Comparison of ENCODE assay signal across 12 mouse cellular contexts in genomic region chr3:88503881-88504746, GRCm38 (mm10). TPM values are rescaled to one million over a fixed set of nuclear protein-coding genes. Genes with fewer than 3 reads are reported as not detected.
A peak's percentile ranks its signal among the peaks of the same experiment; 100 is the strongest.
DNase-seq lines count a peak whose midpoint lies in the region; ATAC-seq lines count a peak whose summit lies in the region.
"Had no signal": no experiment of that assay in that cellular context is flagged by ENCODE, and none has a peak within 500 bp of the region (broad histone marks: within the 10 kb centered on the region; RNA-seq: fewer than 3 reads in every experiment).

No protein-coding gene starts in this region.

- no peak for ATAC-seq in heart, embryonic 11.5 days (replicated peaks; ENCODE audit: insufficient number of reproducible peaks, low FRiP score, low TSS enrichment)
- no peak for ATAC-seq in megakaryocyte, adult 5-6 weeks (ENCODE audit: poor library complexity, severe bottlenecking)
- ATAC-seq in intestine, embryonic 16.5 days: no peak
- ATAC-seq in stomach, embryonic 16.5 days (ENCODE audit: insufficient read depth, low FRiP score): no peak

- DNase-seq in heart, adult 18-20 months: no peak
- no peak for DNase-seq in urinary bladder, postnatal 36 days (ENCODE audit: low spot score in 2 of 2)
- DNase-seq in left cerebral cortex, adult 8-10 months (ENCODE audit: low spot score in 2 of 2): no peak

- H3K36me3 ChIP-seq in heart, embryonic 11.5 days (ENCODE audit: control insufficient read depth, insufficient read depth, low read length): no peaks in the 10 kb centered on the region
- H3K36me3 ChIP-seq in megakaryocyte, embryonic 14.5 days (replicated peaks; ENCODE audit: low read length): peaks cover 41% of the 10 kb centered on the region
- H3K36me3 ChIP-seq in intestine, embryonic 16.5 days (ENCODE audit: control insufficient read depth, insufficient read depth, low read length): no peaks in the 10 kb centered on the region
- no peaks in the 10 kb centered on the region for H3K36me3 ChIP-seq in stomach, embryonic 16.5 days (ENCODE audit: control insufficient read depth, insufficient read depth, low read length)
- H3K36me3 ChIP-seq: midbrain, embryonic 12.5 days had no signal

- no peaks in the 10 kb centered on the region for H3K27me3 ChIP-seq in heart, embryonic 11.5 days (ENCODE audit: control insufficient read depth, insufficient read depth, low read length)
- no peaks in the 10 kb centered on the region for H3K27me3 ChIP-seq in megakaryocyte, embryonic 14.5 days (replicated peaks)
- no peaks in the 10 kb centered on the region for H3K27me3 ChIP-seq in intestine, embryonic 16.5 days (replicated peaks; ENCODE audit: control insufficient read depth, insufficient read depth, low read length)
- no peaks in the 10 kb centered on the region for H3K27me3 ChIP-seq in stomach, embryonic 16.5 days (ENCODE audit: control insufficient read depth, insufficient read depth, low read length)

- H3K4me2 ChIP-seq in heart, embryonic 11.5 days: no peak overlapping the region; the same call in 1 of the 2 replicates
- H3K4me2 ChIP-seq in intestine, embryonic 16.5 days (ENCODE audit: low read depth, low read length): no peak overlapping the region
- peak overlapping the region; percentile 75 for H3K4me2 ChIP-seq in stomach, embryonic 16.5 days (ENCODE audit: low read depth, low read length)

- H3K9ac ChIP-seq in heart, embryonic 11.5 days (ENCODE audit: low read depth, low read length): 0 out of 2 replicates have a peak overlapping the region, but pooled peaks have one; percentile 5
- no peak overlapping the region for H3K9ac ChIP-seq in intestine, embryonic 16.5 days (ENCODE audit: low read depth, low read length)
- peak overlapping the region; percentile 49; the same call in 1 of the 2 replicates for H3K9ac ChIP-seq in stomach, embryonic 16.5 days (ENCODE audit: low read length)

- no peak overlapping the region for H3K27ac ChIP-seq in heart, embryonic 11.5 days (ENCODE audit: low read depth, low read length)
- peak overlapping the region; percentile 82 for H3K27ac ChIP-seq in intestine, embryonic 16.5 days (ENCODE audit: low read length)
- peak overlapping the region; percentile 96 for H3K27ac ChIP-seq in stomach, embryonic 16.5 days (ENCODE audit: low read length)

- WGBS in heart, embryonic 11.5 days (ENCODE audit: insufficient replicate concordance): 50% methylated on average over 8 of the region's 8 CpGs
- WGBS in intestine, embryonic 16.5 days: 49% methylated on average over 8 of the region's 8 CpGs
- 41% methylated on average over 8 of the region's 8 CpGs for WGBS in stomach, embryonic 16.5 days

- H3K9me3 ChIP-seq in heart, embryonic 11.5 days (replicated peaks; ENCODE audit: control insufficient read depth, low read length): no peaks in the 10 kb centered on the region
- H3K9me3 ChIP-seq in megakaryocyte, embryonic 14.5 days: no peaks in the 10 kb centered on the region
- no peaks in the 10 kb centered on the region for H3K9me3 ChIP-seq in intestine, embryonic 16.5 days (ENCODE audit: control insufficient read depth, low read length)
- no peaks in the 10 kb centered on the region for H3K9me3 ChIP-seq in stomach, embryonic 16.5 days (replicated peaks; ENCODE audit: control insufficient read depth, low read length)
- H3K9me3 ChIP-seq: midbrain, embryonic 12.5 days had no signal

- no peak overlapping the region for H3K4me3 ChIP-seq in heart, embryonic 11.5 days (ENCODE audit: low read depth, low read length)
- peak overlapping the region; percentile 99 for H3K4me3 ChIP-seq in megakaryocyte, embryonic 14.5 days (replicated peaks)
- no peak overlapping the region for H3K4me3 ChIP-seq in intestine, embryonic 16.5 days (ENCODE audit: low read length)
- H3K4me3 ChIP-seq in stomach, embryonic 16.5 days (replicated peaks; ENCODE audit: low read length): no peak overlapping the region

- H3K4me1 ChIP-seq in heart, embryonic 11.5 days (ENCODE audit: control insufficient read depth, insufficient read depth, low read length): peaks cover 32% of the 10 kb centered on the region
- peaks cover 93% of the 10 kb centered on the region for H3K4me1 ChIP-seq in megakaryocyte, embryonic 14.5 days
- H3K4me1 ChIP-seq in intestine, embryonic 16.5 days (ENCODE audit: control insufficient read depth, insufficient read depth, low read length): peaks cover 26% of the 10 kb centered on the region
- H3K4me1 ChIP-seq in stomach, embryonic 16.5 days (ENCODE audit: control insufficient read depth, insufficient read depth, low read length): peaks cover 34% of the 10 kb centered on the region

RNA-seq across cellular contexts. Expression of gene Lmna, which starts 5.6 kb away (rescaled TPM):
- 78.2 and 82.0 TPM in 2 replicates for polyA plus RNA-seq in heart, embryonic 11.5 days (2014; fragmentation: Nextera tagmentation; extraction: Ambion mirVana)
- total RNA-seq in heart, adult 18-20 months (2021): 100 to 1,000 TPM; 113 to 129 TPM
- 607 and 1,158 TPM in 2 replicates for polyA plus RNA-seq in megakaryocyte, embryonic 14.5 days (2012; ENCODE audit: insufficient read depth, low replicate concordance)
- total RNA-seq in megakaryocyte, adult 5-6 weeks (2015): 1.5 and 1.9 TPM in 2 replicates
- total RNA-seq in megakaryocyte, adult 5-6 weeks (2017): 2.5 and 4.5 TPM in 2 replicates
- polyA plus RNA-seq in intestine, embryonic 16.5 days (2015; fragmentation: Nextera tagmentation; extraction: Ambion mirVana): 126 and 127 TPM in 2 replicates
- polyA plus RNA-seq in stomach, embryonic 16.5 days (2015; fragmentation: Nextera tagmentation; extraction: Ambion mirVana): 266 and 298 TPM in 2 replicates
- 10 to 100 TPM; 50.1 to 67.5 (median 60.3) TPM for total RNA-seq in left cerebral cortex, adult 8-10 months (2022)

RNA-seq across cellular contexts. Expression of gene Mex3a, which starts 28.1 kb away (rescaled TPM):
- 16.5 and 16.9 TPM in 2 replicates for polyA plus RNA-seq in heart, embryonic 11.5 days (2014; fragmentation: Nextera tagmentation; extraction: Ambion mirVana)
- under 1 TPM; 0.26 to 0.35 TPM for total RNA-seq in heart, adult 18-20 months (2021)
- polyA plus RNA-seq in megakaryocyte, embryonic 14.5 days (2012; ENCODE audit: insufficient read depth, low replicate concordance): 0.83 and 1.6 TPM in 2 replicates
- 0.04 and 0.05 TPM in 2 replicates for total RNA-seq in megakaryocyte, adult 5-6 weeks (2015)
- total RNA-seq in megakaryocyte, adult 5-6 weeks (2017): 0.04 and 0.18 TPM in 2 replicates
- polyA plus RNA-seq in intestine, embryonic 16.5 days (2015; fragmentation: Nextera tagmentation; extraction: Ambion mirVana): 6.5 and 7.3 TPM in 2 replicates
- polyA plus RNA-seq in stomach, embryonic 16.5 days (2015; fragmentation: Nextera tagmentation; extraction: Ambion mirVana): 9.9 and 11.4 TPM in 2 replicates
- 1 to 10 TPM; 2.3 to 3.1 (median 2.6) TPM for total RNA-seq in left cerebral cortex, adult 8-10 months (2022)

RNA-seq across cellular contexts. Expression of gene Sema4a, which starts 43.1 kb away (rescaled TPM):
- 0.80 and 0.92 TPM in 2 replicates for polyA plus RNA-seq in heart, embryonic 11.5 days (2014; fragmentation: Nextera tagmentation; extraction: Ambion mirVana)
- total RNA-seq in heart, adult 18-20 months (2021): 1 to 10 TPM; 4.4 to 5.9 TPM
- 8.4 and 26.0 TPM in 2 replicates for polyA plus RNA-seq in megakaryocyte, embryonic 14.5 days (2012; ENCODE audit: insufficient read depth, low replicate concordance)
- total RNA-seq in megakaryocyte, adult 5-6 weeks (2015): 171 and 181 TPM in 2 replicates
- 164 and 167 TPM in 2 replicates for total RNA-seq in megakaryocyte, adult 5-6 weeks (2017)
- polyA plus RNA-seq in intestine, embryonic 16.5 days (2015; fragmentation: Nextera tagmentation; extraction: Ambion mirVana): 60.9 and 71.1 TPM in 2 replicates
- 33.1 and 38.4 TPM in 2 replicates for polyA plus RNA-seq in stomach, embryonic 16.5 days (2015; fragmentation: Nextera tagmentation; extraction: Ambion mirVana)
- total RNA-seq in left cerebral cortex, adult 8-10 months (2022): 10 to 100 TPM; 63.2 to 71.4 (median 66.8) TPM

RNA-seq across cellular contexts. Expression of gene Rab25, which starts 44.0 kb away (rescaled TPM):
- 0.21 TPM in 1 of 2 replicates, not detected in the other for polyA plus RNA-seq in heart, embryonic 11.5 days (2014; fragmentation: Nextera tagmentation; extraction: Ambion mirVana)
- under 1 TPM in 1 of 2 experiments, not detected in 1; 0.26 TPM for total RNA-seq in heart, adult 18-20 months (2021)
- 0.51 TPM in 1 of 2 replicates, not detected in the other for polyA plus RNA-seq in megakaryocyte, embryonic 14.5 days (2012; ENCODE audit: insufficient read depth, low replicate concordance)
- total RNA-seq in megakaryocyte, adult 5-6 weeks (2015): not detected in 2 replicates
- not detected in 2 replicates for total RNA-seq in megakaryocyte, adult 5-6 weeks (2017)
- polyA plus RNA-seq in intestine, embryonic 16.5 days (2015; fragmentation: Nextera tagmentation; extraction: Ambion mirVana): 102 and 109 TPM in 2 replicates
- polyA plus RNA-seq in stomach, embryonic 16.5 days (2015; fragmentation: Nextera tagmentation; extraction: Ambion mirVana): 144 and 197 TPM in 2 replicates
- not detected for total RNA-seq in left cerebral cortex, adult 8-10 months (2022)
- total RNA-seq: left cerebral cortex, adult 18-20 months had no signal
- polyA plus RNA-seq: activated CD4-positive, CD25-positive, alpha-beta regulatory T cell, adult 4 months; CD4-positive, CD25-positive, alpha-beta regulatory T cell, adult 4 months had no signal

RNA-seq across cellular contexts. Expression of gene Lamtor2, which starts 48.8 kb away (rescaled TPM):
- 86.9 and 110 TPM in 2 replicates for polyA plus RNA-seq in heart, embryonic 11.5 days (2014; fragmentation: Nextera tagmentation; extraction: Ambion mirVana)
- total RNA-seq in heart, adult 18-20 months (2021): 100 to 1,000 TPM; 102 to 104 TPM
- 18.1 and 152 TPM in 2 replicates for polyA plus RNA-seq in megakaryocyte, embryonic 14.5 days (2012; ENCODE audit: insufficient read depth, low replicate concordance)
- total RNA-seq in megakaryocyte, adult 5-6 weeks (2015): 31.3 TPM in 2 replicates
- total RNA-seq in megakaryocyte, adult 5-6 weeks (2017): 57.8 and 73.4 TPM in 2 replicates
- polyA plus RNA-seq in intestine, embryonic 16.5 days (2015; fragmentation: Nextera tagmentation; extraction: Ambion mirVana): 244 and 256 TPM in 2 replicates
- 188 and 190 TPM in 2 replicates for polyA plus RNA-seq in stomach, embryonic 16.5 days (2015; fragmentation: Nextera tagmentation; extraction: Ambion mirVana)
- total RNA-seq in left cerebral cortex, adult 8-10 months (2022): 100 to 1,000 TPM; 102 to 133 (median 110) TPM
